Mouse (Mus musculus) ovary, adult 18-20 months (tissue): ENCODE data around the gene Gcdh.
A peak's percentile ranks its signal among the peaks of the same experiment; 100 is the strongest.

Experiments
- DNase-seq: peaks from one replicate; pipeline ENCODE4 v3.0.0; 2022; ENCODE audit warnings: low spot score, mixed read lengths

The Gcdh gene

DNA sequence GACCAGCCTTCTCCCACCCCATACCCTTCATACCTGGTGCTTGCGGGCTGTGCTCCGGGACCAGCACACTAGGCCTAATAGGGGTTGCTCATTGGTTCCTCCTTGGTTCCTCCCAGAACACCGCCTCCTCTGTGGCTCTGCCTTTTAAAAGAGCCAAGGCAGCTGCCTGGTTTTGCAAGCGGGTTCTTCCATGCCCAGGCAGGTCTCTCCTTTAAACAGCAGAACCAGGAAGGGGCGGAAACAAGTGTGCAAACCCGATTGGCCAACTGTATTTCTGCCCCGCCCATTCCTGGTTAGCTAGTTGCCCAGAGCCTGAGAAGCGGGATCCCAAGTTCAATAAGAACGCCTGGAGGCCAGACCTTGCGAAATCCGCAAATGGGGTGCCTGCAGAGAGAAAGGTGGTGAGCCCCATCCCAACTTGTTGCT is at the start of gene Gcdh:
Gene Gcdh, minus strand, starts transcription at position 213 of the 426 bp plus-strand sequence.
- DNase-seq: peak; percentile 93

DNA sequence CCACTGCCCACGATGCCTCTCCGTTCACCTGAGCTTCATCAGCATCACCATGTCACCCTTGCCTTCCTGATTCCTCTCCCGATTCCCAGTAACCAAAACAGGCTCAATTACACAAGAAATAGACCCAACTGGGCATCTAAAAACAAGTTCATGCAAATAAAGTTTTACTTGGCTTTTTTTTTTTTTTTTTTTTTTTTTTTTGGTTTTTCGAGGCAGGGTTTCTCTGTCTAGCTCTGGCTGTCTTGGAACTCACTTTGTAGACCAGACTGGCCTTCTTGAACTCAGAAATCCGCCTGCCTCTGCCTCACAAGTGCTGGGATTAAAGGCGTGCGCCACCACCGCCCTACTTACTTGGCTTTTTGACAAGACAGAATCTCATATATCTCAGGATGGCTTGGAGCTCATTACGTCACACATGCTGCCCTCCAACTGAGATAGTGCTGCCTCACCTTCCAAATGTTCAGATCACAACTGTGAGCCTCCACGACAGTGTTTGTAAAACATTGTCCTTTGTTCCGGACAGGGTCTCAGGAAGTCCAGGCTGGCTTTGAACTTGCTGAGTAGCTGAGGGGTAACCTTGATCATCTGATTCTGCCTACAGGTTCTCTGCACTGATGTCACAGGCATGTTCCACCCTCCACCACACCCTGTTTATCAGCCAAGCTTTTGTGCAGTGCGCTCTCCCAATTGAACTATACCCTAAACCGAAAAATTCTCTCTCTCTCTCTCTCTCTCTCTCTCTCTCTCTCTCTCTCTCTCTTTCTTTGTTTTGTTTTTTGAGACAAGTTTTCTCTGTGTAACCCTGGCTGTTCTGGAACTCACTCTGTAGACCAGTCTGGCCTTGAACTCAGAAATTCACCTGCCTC is 44.1 kb upstream of the Gcdh start:
- no peak for DNase-seq

DNA sequence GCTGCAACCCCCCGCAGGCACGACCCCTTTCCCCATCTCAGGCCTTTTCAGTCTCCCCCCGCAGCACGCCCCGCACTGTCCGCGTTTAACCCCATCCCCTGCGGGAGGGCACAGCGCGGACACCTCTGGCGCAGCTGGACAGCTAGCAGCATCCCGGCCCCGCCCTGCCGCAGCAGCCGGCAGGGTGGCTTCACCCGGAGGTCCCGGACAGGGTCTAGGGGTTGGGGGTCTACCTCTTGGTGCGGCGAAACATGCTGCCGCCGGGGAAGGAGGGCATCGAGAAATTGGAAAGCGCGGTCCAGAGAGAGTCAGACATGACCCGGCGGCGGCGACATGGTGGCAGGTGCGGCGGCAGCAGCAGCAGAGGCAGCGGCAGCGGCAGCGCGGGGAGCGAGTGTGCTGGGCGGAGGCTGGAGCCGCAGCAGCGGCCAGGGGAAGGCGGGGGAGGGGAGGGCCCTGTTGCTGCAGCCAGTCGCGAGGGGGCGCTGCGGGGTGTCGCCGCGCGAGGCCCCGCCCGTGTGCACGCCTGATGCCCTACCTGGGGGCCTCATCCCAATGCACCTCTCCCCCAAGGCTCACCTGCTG is 43.3 kb upstream of the Gcdh start, which contains the start of gene Mast1:
Gene Mast1, minus strand, starts transcription at position 398 of the 585 bp plus-strand sequence.
- no peak for DNase-seq

DNA sequence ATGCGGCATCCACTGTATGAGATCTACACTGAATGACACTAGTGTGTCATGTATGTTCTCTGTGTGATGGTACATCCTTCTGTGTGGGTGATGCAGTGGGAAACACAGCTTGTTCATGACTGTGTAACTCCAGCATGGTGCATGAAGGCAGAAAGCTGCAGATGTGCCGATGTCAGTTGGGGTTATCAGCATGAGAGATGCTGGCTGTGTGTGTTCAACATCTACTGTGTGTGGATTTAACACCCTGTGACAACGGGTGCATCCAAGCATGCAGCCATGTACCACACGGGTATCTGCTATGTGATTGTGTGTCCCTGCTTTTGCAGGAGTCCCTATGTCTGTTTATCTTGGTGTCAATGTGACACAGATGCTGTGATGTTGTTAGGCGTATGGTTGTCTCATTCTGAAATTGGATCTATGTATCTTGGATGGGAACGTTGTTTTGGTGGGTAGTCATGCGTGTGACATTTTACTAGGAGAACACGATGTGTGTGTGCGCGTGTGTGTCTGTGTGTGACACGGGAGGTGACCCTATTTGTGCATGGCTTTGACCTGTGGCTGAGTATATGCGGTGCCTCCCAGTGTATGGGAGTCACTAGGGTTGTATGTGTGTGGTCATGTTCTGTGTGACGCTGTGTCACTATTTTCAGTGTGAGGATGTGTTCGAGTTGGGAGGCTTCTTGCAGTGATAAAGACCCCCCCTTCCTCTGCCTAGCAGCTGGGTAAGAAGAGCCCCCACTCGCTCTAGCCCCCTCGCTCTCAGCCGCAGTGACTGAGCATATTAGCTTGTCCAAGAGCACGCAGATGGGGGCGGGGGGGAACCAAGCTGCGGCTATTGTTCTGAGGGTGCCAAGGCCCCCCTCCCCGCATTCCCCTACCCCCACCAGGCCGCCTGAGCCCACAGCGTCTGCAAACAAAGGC is 42.6 kb upstream of the Gcdh start:
- no peak for DNase-seq

DNA sequence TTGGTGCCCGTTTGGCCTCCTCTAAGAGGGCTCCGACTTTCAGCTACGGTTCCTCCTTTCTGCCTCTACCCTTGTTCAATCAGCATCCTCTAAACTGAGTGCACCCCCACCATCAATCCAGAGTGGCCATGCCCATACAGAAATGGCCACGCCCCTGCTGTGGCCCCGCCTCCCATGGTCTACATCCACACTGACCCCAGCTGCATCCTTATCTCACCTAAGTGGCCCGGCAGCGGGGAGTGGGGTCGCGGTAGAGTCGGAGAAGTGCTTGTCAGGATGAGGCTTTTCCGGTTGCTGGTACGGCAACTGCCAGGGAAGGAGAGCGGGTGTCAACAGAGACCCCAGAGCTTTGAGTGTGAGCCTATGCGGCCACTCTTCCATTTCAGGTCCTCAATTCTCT is 41.8 kb upstream of the Gcdh start:
- DNase-seq: no peak

DNA sequence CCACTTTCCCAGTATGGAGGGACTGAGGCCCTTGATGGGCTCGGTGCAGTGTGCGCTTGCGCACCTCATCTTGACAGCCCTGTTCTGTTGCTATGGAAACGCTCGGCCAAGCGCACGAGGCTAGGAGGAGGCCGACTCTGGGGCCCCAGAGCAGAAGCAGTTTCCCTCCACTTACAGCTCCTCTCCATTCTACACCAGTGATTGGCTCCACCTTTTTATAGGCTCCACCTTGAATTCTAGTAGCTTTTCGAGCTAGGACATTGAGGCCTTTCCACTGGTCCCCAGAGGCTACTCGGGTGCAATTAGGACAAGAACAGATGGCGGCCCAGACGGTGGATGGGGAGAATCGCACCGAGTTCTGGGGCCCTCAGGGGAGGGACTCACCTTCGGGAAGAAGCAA is 41.1 kb upstream of the Gcdh start:
- DNase-seq: no peak

DNA sequence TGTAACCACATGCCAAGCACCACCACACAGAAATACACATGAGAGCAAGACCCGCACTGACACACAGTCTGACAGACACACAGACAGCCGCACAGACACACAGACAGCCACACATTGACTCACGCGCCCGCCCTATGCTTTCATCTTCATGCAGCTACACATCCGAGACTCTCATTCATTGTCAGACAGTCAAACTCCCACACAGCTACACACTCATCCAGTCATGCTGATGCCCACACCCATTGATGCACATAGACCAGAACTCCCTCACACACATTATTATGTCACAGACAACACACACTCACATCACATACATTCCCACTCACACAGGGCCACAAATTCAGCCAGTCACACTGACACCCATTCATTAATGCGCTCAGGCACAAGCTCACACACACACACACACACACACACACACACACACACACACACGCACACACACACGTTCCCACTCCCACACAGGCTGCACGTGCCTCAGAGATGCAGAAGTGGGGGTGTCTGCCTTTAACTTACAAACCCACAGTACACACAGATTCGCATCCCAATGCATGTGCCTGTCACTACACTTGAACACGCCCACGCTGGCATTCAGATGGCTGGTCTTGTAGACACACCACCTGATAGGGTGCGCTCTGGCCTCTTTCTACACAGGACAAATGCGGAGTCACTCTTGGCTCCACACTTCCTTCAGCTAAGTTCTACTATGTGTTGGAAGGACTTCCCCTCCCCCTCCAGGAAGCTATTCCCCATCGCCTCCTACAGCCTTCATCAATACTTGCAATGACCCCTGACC is 40.2 kb upstream of the Gcdh start:
- DNase-seq: no peak

DNA sequence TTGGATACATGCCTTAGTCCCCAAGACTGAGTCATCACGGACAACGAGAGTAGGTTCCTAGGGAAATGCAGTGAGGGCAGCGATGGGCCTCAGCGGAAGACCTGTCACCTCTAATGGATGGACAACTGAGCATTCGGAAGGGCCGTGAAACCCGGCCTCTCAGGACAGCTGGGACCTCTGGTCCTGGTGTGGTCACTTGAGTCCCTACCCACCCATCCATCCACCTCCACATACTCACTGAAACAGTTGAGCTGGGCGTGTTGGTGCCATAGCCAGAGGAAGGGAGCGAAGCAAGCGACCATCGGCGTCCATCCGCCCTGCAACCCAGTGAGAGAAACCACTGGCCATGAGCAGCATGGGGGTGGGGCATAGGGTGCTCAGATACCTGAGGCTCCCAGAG is 36.9 kb upstream of the Gcdh start:
- no peak for DNase-seq

DNA sequence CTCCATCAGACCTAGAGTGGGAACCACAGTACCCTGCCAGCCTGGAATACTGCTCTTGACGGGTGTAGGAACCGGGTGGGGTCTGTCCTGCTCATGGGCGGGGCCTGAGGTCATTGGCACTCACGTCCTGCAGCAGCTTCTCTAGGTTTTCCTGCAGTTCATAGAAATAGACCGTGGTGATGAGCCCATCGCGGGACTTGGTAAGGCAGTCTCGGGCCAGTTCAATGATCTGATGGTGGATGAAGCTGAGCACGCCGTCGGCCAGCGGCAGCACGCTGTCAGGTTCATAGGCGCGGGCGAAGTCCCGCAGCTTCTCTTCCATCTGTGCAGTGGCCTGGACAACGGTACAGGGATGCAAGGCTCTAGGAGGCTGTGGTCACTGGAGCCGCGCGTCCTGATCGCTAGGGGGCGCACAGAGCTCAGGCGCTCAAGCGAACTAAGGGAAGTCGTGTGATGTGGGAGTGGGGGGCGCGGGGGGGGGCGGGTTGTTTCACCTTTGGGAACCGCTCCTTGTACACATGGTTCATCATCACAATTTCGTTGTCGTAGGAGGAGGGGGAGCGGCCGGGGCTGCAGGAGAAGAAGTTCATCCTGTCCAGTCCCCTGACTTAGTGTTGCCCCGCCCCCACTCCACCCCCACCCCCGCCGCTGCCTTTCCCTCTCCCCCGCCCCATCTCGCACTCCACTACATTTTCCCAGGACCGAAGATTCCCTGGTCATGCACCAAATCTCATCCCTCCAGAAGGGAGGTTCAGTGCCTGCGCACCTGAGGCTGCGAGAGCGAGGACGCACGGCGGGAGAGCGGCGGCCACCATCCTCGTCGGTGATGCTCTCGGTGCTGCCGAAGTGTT is 35.0 kb upstream of the Gcdh start:
- DNase-seq: no peak

DNA sequence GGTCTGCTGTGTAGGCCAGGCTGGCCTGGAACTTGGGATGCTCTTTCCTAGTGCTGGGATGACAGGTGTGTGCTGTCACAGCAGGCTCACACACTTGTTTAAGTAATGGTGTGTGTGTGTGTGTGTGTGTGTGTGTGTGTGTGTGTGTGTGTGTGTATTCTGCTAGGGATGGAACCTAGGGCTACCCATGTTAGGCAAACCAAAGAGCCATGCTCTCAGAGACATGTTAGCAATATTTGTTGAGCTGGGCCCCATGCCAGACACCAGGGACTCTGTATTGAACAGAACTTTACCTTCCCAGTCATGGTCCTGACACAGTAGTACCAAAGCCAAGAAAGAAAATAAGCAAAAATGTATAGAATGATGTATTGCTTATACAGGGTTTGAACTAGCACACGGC is 33.8 kb upstream of the Gcdh start:
- DNase-seq: no peak

DNA sequence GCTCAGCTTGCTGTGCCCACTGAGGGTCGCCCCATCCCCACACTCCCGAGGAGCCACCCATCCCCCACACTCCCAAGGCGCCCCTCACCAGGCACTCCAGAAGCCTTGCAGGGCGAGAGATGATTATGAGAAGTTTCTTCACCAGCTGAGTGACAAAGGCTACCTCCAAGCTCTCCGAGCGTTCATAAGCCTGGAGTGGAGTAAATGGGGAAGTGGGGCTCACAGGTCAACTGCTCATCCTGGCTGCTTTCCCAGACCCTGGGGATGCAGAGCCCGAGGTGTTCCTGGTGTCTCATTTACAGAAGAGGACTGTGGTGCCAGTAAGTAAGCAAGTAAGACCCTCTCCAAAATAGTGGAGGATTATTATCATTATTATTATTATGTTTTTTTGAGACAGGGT is 31.8 kb upstream of the Gcdh start:
- no peak for DNase-seq

DNA sequence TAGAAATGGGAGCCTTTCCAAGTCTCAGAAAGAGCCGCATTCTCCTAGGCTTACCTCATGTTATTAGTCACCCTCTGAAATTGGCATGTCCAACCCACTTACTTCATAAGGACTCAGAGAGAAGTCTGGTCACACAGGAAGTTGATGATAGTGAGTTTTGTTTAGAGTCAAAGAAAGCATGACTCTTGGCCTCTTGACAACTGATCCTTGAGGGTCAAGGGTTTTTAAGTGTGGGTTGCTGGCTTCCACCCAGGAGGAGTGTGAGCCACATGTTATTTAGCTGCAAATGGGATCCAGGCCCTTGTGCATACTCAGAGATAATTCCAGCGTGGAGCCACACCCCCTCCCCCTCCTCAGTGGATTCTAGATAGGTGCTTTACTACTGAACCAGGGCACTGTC is 27.9 kb upstream of the Gcdh start:
- no peak for DNase-seq

DNA sequence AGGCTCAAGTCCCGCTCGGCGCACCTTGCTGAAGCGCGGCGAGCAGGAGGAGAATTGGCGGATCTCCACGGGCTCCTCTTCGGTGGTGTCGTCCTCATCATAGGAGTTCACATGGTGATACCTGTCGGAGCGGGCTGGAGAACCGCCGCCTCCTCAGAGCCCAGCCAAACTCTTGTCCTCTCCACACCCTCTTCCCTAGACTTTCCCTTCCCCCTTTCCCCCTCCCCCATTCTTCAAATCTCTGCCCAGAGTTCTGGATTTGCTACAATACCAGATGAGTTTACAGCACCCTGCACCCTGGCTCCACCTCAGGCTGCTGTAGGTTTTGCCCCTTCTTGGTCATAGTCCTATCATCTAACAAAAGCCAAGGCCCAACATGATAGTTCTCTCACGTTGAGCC is 24.9 kb upstream of the Gcdh start:
- no peak for DNase-seq

DNA sequence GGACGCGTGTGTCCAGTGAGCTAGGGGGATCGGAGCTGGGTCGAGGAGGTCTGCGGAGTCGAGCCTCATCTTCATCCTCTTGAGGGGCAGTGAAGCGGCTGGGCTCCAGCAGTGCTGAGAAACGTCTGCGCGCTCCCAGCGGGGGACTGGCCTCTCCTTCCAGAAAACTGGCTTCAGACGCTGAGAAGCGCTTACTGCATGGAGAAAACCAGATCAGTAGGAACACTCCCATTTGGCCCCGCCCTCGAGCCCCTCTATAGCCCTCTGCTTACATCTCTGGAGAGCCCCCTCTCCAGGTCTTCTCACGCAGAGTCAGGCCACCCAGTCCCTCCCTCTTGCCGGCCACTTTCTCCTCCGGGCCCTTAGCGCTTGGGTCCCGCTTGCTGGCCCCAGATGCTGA is 24.1 kb upstream of the Gcdh start:
- DNase-seq: no peak

DNA sequence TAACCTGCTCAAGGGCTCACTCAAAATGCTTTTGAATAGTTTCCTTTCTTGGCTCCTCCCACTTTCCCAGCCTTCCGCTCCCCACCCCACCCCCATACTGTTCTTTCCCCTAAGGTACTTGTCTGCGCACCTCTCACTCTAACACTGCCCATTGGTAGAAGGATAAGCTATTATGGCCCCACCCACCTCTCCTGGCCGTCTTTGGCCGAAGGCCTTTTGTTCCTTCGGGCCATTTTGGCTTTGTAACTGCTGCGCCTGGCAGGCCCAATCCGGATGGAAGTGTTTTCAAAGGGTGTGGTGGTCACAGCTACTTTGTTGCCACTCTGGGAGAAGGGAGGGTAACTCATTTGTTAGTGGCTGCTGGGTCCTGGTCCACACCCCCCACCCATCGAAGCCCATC is 21.5 kb upstream of the Gcdh start:
- DNase-seq: no peak

DNA sequence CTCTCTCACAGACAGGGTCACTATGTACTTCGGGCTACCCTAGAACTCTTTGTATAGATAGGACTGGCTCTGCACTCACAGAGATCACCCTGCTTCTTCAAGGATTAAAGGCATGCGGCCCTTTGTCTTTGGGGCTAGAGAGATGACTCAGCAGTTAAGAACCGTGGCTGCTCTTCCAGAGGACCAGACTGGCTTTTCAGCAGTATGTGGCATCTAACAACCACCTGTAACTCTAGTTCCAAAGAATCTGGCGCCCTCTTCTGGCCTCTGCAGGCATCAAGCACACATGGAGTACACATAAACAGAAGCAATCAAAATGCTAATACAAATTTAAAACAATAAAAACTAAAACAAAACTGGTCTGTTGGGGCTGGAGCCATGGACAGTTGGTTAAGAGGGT is 20.2 kb upstream of the Gcdh start:
- DNase-seq: no peak

DNA sequence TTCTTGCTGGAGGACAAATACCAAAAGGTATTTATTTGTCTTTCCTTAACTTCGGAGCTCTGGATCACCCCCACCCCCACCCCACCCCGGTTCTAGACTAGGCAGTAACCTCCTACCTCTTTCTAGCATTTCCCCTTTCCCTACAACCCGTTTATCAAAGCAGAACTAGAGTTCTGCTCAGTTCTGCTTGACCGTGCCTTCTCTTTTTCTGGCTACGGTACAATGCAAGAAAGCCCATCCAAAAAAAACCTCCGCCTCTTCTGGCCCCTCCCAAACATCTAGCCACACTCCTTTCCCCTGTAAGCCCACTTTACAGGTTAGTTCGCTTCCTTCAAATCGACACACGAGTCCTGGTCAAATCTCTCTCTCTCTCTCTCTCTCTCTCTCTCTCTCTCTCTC is 19.8 kb upstream of the Gcdh start:
- DNase-seq: no peak

DNA sequence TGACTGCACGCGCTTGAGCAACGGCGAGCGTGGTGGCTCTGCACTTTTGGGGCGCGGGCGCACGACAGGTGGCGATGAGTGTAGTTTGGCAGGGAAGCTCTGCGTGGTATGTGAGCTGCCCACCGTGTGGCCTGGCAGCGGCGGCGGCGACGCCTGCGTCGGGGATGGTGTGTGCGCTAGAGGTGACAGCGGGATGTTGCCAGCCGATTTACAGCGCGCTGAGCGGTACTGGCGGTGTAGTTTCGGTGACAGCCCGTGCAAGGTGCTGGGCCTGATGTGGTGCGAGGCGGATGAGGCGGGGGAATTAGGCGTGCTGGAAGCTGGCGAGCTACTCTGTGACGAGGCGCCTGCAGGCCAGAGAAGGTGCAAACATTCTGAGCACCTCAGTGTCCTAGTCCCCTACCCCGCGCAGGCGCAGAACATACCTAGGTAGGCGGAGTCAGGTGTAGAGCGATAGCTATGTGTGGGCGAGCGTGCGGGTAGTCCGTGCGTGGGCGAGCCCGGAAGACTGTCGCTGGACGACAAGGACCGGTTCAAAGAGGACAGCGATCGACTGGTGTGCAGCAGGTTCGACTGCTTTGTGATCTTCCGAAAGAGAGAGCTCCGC is 19.3 kb upstream of the Gcdh start:
- peak; percentile 60 for DNase-seq

DNA sequence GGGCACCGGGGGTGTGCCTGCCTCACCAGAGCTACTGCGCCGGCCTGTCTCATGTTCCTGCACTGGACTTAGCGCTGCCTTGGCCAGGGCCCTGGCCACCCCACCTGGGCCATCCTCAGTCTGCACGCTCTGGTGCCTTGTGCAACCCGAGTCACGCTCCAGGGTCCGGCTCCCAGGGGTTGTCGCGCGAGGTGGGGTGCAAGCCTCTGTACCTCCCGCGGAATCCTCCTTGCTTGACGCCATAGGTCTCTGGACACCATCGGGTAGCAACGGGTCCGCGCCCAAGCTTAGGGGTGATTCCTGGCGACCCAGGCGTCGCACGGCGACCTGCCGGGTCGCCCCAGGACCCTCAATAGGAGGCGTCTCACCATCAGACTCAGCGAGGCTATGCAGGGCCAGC is 18.7 kb upstream of the Gcdh start:
- no peak for DNase-seq

DNA sequence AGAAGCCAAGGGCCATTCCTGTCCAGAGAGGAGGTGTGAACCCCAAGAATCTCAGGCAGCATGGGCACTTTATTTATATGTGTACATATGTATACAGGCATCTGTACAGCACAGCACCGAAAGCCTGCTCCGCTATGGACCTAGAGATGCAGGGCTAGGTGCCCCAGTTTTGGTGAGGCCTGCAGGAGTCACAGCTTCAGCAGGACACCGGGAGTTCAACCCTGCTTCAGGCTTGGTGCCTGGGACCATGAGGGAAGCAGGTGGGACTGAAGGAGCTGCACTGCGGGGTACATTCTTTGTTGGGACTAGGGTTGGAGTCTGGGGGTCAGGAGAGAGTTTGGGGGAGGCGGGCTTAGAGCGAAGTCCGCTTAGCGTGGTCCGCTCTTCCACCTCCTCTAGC is 18.1 kb upstream of the Gcdh start:
- no peak for DNase-seq
